Mouse (Mus musculus): Measurements from ENCODE around the gene Osgin1. TPM values are rescaled to one million over a fixed set of nuclear protein-coding genes. Genes with fewer than 3 reads are reported as not detected.

The Osgin1 gene
- polyA plus RNA-seq, 1 experiment from 2014 or later: 1.9 TPM

DNA sequence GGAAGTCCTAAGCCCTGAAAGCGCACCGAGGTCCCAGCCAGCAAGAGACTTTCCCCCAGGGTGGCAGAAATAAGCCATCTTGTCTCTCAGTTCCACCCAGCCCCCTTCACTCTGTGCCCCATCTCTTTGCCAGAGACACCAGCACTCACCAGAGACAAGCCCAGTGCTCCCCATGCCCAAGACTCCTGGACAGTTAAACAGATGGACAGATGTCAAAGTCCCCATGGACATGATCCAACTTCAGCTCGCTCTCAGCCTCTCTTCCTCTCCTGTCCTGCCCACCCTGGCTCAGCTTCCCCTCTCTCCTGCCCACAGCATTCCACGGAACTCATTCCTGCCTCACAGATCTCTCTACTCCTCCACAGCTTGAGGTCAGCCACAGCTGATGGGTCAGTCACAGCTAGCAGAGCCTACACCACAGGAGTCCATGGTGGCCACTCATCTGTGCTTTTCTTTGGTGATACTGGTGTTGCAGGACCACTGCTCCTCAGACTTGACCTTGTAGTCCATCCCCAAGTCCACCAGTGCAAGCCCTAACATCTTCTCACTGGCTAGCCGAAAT, 5.1 kb upstream of the Osgin1 start:
- no peak for ATAC-seq (ENCODE audit: low read depth)
- Histone ChIP-seq H3K4me3 (ENCODE audit: low read length) (no peak overlapping the region), H3K36me3 (ENCODE audit: control insufficient read depth, insufficient read depth, low read length) (no peaks in the 10 kb centered on the region), H3K9me3 (ENCODE audit: control insufficient read depth, low read length) (no peaks in the 10 kb centered on the region), H3K27ac (ENCODE audit: low read length) (no peak overlapping the region), H3K4me2 (ENCODE audit: low read depth, low read length) (no peak overlapping the region), H3K27me3 (ENCODE audit: control insufficient read depth, insufficient read depth, low read depth, low read length) (no peaks in the 10 kb centered on the region), H3K4me1 (replicated peaks; ENCODE audit: control insufficient read depth, insufficient read depth, low read length) (peaks cover 13% of the 10 kb centered on the region; the same call in 1 of the 2 replicates), H3K9ac (ENCODE audit: low read length) (no peak overlapping the region)
- 61% methylated on average over 5 of the region's 5 CpGs for WGBS

DNA sequence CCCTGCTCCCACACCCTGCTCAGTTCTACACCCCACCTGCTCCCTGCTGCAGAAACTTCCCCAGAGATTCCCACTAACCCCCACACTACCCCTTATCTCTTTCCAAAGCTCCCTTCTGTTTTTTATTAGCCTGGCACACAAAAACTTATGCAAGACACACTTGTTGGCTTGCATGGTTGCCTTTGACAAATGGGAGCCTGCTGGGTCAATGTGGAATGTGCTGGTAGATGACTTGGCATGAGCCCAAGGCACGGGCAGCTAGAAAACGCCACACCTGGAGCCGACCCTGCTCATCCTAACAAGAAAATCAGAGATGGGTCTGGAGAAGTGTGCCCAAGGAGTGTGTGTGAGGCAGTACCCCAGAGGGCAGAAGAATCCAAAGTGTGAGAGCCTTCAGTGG, 4.4 kb upstream of the Osgin1 start:
- Histone ChIP-seq H3K27me3 (ENCODE audit: control insufficient read depth, insufficient read depth, low read depth, low read length) (no peaks in the 10 kb centered on the region), H3K27ac (ENCODE audit: low read length) (no peak overlapping the region), H3K9ac (ENCODE audit: low read length) (no peak overlapping the region), H3K9me3 (ENCODE audit: control insufficient read depth, low read length) (no peaks in the 10 kb centered on the region), H3K36me3 (ENCODE audit: control insufficient read depth, insufficient read depth, low read length) (no peaks in the 10 kb centered on the region), H3K4me1 (replicated peaks; ENCODE audit: control insufficient read depth, insufficient read depth, low read length) (peaks cover 9% of the 10 kb centered on the region; the same call in 1 of the 2 replicates), H3K4me3 (ENCODE audit: low read length) (no peak overlapping the region), H3K4me2 (ENCODE audit: low read depth, low read length) (no peak overlapping the region)
- WGBS: 57% methylated on average over 3 of the region's 3 CpGs
- ATAC-seq (ENCODE audit: low read depth): no peak

DNA sequence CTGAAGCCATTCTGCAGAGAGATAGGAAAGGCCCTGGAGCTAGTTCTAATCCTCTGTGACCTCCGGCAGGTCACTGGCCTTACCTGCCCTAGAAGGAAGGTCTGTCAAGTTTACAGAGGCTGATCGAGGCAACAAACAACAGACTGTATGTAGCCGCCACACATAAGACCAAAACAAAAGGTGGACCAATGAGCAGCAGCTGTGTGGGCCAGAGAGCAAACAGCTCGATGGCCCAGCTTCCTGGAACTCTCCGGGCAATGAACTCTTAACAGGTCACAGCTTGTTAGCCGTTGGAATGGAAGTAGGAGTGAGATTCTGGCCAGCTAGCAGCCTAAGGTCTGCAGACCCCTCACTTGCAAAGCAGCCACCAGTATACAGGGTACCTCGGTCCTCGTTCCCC, 3.7 kb upstream of the Osgin1 start:
- H3K36me3 ChIP-seq (ENCODE audit: control insufficient read depth, insufficient read depth, low read length): no peaks in the 10 kb centered on the region
- no peak overlapping the region for H3K9ac ChIP-seq (ENCODE audit: low read length)
- H3K4me1 ChIP-seq (replicated peaks; ENCODE audit: control insufficient read depth, insufficient read depth, low read length): peaks cover 9% of the 10 kb centered on the region; the same call in 1 of the 2 replicates
- no peak overlapping the region for H3K4me2 ChIP-seq (ENCODE audit: low read depth, low read length)
- no peaks in the 10 kb centered on the region for H3K27me3 ChIP-seq (ENCODE audit: control insufficient read depth, insufficient read depth, low read depth, low read length)
- ATAC-seq (ENCODE audit: low read depth): no peak
- no peaks in the 10 kb centered on the region for H3K9me3 ChIP-seq (ENCODE audit: control insufficient read depth, low read length)
- no peak overlapping the region for H3K4me3 ChIP-seq (ENCODE audit: low read length)
- 69% methylated on average over 8 of the region's 8 CpGs for WGBS
- H3K27ac ChIP-seq (ENCODE audit: low read length): no peak overlapping the region

DNA sequence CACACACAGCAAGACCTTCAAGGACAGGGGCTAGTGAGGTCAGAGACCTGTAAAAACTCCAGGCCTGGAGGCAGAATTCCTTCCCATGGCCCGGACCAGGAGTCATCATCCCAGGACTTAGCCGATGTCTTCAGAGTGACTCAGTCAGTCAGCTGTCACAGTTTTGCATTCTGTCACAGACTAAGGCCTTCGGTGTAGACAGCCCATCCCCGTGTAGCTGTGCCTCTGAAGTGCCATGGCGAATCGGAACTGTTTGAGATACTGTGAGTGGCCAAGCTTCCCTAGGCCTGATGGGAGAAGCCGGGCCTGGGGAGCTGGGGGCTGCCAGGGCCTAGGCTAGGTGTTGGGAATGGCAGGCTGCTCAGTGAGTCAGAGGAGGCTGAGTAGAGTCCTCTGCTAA, 3.2 kb upstream of the Osgin1 start:
- H3K4me1 ChIP-seq (replicated peaks; ENCODE audit: control insufficient read depth, insufficient read depth, low read length): peaks cover 7% of the 10 kb centered on the region; the same call in 1 of the 2 replicates

DNA sequence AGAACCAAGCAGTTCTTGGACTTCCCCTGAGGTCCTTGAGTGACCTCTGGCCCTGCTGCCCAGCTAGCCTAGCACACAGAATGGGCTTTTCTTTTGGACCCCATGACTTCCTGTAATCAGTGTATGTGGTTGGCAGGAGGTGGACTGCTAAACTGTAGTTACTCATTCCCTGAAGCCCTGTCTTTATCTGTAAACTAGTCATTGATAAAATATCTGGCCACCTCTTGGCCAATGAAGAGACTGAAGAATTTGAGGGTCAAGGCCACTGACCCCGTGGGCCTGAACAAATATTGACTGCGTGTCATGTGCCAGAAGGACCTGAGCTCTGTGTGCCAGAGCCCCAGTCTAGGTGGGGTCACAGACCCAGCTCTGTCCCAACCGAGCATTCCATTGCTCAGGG, 1.6 kb upstream of the Osgin1 start:
- WGBS: 33% methylated on average over 3 of the region's 3 CpGs
- H3K27me3 ChIP-seq (ENCODE audit: control insufficient read depth, insufficient read depth, low read depth, low read length): no peaks in the 10 kb centered on the region
- peaks cover 16% of the 10 kb centered on the region for H3K4me1 ChIP-seq (replicated peaks; ENCODE audit: control insufficient read depth, insufficient read depth, low read length)
- no peak overlapping the region for H3K9ac ChIP-seq (ENCODE audit: low read length)
- no peak overlapping the region for H3K27ac ChIP-seq (ENCODE audit: low read length)
- H3K4me2 ChIP-seq (ENCODE audit: low read depth, low read length): no peak overlapping the region
- ATAC-seq (ENCODE audit: low read depth): no peak
- H3K36me3 ChIP-seq (ENCODE audit: control insufficient read depth, insufficient read depth, low read length): no peaks in the 10 kb centered on the region
- no peaks in the 10 kb centered on the region for H3K9me3 ChIP-seq (ENCODE audit: control insufficient read depth, low read length)
- no peak overlapping the region for H3K4me3 ChIP-seq (ENCODE audit: low read length)

More for the DNA sequence above, 3.2 kb upstream of the Osgin1 start:
- Histone ChIP-seq H3K27ac (ENCODE audit: low read length) (no peak overlapping the region), H3K9me3 (ENCODE audit: control insufficient read depth, low read length) (no peaks in the 10 kb centered on the region), H3K4me2 (ENCODE audit: low read depth, low read length) (no peak overlapping the region), H3K27me3 (ENCODE audit: control insufficient read depth, insufficient read depth, low read depth, low read length) (no peaks in the 10 kb centered on the region), H3K9ac (ENCODE audit: low read length) (no peak overlapping the region), H3K4me3 (ENCODE audit: low read length) (no peak overlapping the region), H3K36me3 (ENCODE audit: control insufficient read depth, insufficient read depth, low read length) (no peaks in the 10 kb centered on the region)
- ATAC-seq (ENCODE audit: low read depth): no peak
- 81% methylated on average over 7 of the region's 7 CpGs for WGBS

DNA sequence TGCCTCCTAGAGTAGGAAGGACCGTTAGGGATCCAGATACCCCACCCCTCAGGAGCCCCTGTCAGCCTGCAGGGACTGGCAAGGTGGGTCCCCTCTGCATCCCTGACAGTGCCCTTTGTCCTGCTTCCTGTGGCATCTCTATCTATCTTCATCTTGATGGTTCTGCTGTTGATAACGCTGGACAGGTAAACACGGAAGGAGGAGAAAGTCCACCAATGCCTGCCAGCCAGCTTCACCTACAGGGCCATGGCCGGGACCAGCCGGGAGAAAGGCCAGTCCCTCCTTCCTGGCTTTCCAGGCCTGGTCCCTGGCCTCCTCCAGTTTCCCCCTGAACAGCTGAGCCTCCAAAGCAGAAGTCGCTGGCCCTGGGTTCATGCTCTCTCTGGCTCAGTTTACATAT, 645 bp downstream of the Osgin1 start:
- Histone ChIP-seq H3K4me3 (ENCODE audit: low read length) (no peak overlapping the region), H3K9ac (ENCODE audit: low read length) (no peak overlapping the region), H3K4me2 (ENCODE audit: low read depth, low read length) (no peak overlapping the region), H3K27ac (ENCODE audit: low read length) (no peak overlapping the region), H3K4me1 (replicated peaks; ENCODE audit: control insufficient read depth, insufficient read depth, low read length) (peaks cover 10% of the 10 kb centered on the region), H3K27me3 (ENCODE audit: control insufficient read depth, insufficient read depth, low read depth, low read length) (no peaks in the 10 kb centered on the region), H3K9me3 (ENCODE audit: control insufficient read depth, low read length) (no peaks in the 10 kb centered on the region), H3K36me3 (ENCODE audit: control insufficient read depth, insufficient read depth, low read length) (no peaks in the 10 kb centered on the region)
- WGBS: 61% methylated on average over 6 of the region's 6 CpGs
- no peak for ATAC-seq (ENCODE audit: low read depth)

DNA sequence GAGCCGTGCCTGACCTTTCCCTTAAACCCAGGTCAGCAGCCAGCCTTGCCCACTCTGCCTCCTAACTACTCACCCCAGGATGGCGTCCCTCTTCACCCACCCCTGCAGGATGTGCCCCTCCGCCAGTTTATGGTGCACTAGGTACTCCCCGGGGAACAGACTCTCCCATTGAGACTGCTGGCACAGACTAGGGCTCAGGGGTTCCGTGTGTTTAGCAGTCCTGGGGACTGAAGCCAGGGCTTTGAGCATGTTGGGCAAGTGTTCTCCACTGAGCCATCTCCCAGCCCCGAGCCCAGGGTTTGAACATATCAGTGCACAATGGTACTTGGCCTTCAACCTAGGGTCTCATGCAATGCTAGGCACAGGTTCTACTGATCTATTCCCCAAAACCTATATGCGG, 1.6 kb downstream of the Osgin1 start:
- H3K9ac ChIP-seq (ENCODE audit: low read length): no peak overlapping the region
- H3K27me3 ChIP-seq (ENCODE audit: control insufficient read depth, insufficient read depth, low read depth, low read length): no peaks in the 10 kb centered on the region
- no peak overlapping the region for H3K4me2 ChIP-seq (ENCODE audit: low read depth, low read length)
- ATAC-seq (ENCODE audit: low read depth): no peak
- no peaks in the 10 kb centered on the region for H3K9me3 ChIP-seq (ENCODE audit: control insufficient read depth, low read length)
- H3K4me1 ChIP-seq (replicated peaks; ENCODE audit: control insufficient read depth, insufficient read depth, low read length): peaks cover 17% of the 10 kb centered on the region
- H3K27ac ChIP-seq (ENCODE audit: low read length): no peak overlapping the region
- WGBS: 83% methylated on average over 7 of the region's 7 CpGs
- no peaks in the 10 kb centered on the region for H3K36me3 ChIP-seq (ENCODE audit: control insufficient read depth, insufficient read depth, low read length)
- no peak overlapping the region for H3K4me3 ChIP-seq (ENCODE audit: low read length)

DNA sequence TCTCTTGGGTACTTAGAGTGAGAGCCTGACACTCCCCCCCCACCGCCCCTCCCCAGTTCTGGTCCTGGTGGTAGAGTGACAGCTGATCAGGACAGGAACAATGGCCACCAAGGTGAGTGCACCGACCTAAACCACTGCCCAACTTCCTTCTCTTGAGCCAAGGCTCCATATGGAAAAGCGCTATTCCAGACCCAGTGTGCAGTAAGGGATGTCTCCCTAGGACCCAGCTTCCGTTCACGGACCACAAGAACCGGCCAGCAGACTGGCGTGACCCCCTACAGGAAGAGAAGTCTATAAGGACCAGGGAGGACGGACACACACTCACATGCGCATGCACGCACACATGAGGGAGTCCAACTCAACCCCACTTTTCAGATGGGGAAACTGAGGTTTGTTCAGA, 2.4 kb downstream of the Osgin1 start:
- H3K4me2 ChIP-seq (ENCODE audit: low read depth, low read length): no peak overlapping the region
- no peaks in the 10 kb centered on the region for H3K27me3 ChIP-seq (ENCODE audit: control insufficient read depth, insufficient read depth, low read depth, low read length)
- no peak overlapping the region for H3K4me3 ChIP-seq (ENCODE audit: low read length)
- H3K4me1 ChIP-seq (replicated peaks; ENCODE audit: control insufficient read depth, insufficient read depth, low read length): peaks cover 21% of the 10 kb centered on the region
- H3K27ac ChIP-seq (ENCODE audit: low read length): no peak overlapping the region
- WGBS: 83% methylated on average over 10 of the region's 10 CpGs
- no peaks in the 10 kb centered on the region for H3K36me3 ChIP-seq (ENCODE audit: control insufficient read depth, insufficient read depth, low read length)
- H3K9me3 ChIP-seq (ENCODE audit: control insufficient read depth, low read length): no peaks in the 10 kb centered on the region
- H3K9ac ChIP-seq (ENCODE audit: low read length): no peak overlapping the region
- no peak for ATAC-seq (ENCODE audit: low read depth)

DNA sequence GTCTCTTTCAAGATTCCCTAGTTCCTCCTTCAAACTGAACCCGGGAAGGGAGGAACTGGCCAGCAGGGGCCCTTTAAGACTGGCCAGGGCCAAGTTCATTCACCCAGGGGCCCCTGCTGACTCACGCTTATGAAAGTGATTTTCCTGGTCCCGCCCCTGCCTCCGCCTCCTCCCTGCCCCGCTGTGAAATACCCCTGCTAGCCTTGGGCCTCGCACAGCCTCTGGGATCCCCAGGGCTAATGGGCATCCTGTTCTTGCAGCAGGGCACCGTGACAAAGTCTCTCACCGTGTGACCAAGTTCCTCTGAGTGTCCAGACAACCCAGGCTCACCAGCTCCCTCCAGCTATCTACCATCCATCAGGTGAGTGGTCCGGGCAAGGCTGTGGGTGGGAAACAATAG, 3.0 kb downstream of the Osgin1 start:
- H3K27ac ChIP-seq (ENCODE audit: low read length): no peak overlapping the region

DNA sequence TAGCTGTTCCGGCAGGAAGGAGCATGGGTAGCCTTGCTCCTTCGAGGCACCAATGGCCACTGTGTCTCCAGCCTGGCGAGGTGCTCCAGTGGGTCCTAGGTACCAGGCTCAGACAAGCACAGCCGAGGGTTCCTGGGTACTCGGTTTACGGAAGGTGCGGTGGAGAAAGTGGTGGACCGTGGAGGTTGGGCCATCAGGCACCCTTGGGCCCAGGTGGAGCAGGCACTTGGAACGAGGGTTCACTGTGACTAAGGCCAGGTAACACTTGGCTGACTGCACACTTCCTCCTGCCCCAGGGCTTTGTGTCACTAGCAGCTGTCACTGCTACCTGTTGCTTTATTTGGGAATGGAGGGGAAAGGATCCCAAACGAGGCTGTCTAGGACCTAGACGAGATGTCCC, 3.6 kb downstream of the Osgin1 start:
- peak overlapping the region; percentile 5; the same call in 1 of the 2 replicates for H3K4me3 ChIP-seq (ENCODE audit: low read length)

More for the DNA sequence above, 3.0 kb downstream of the Osgin1 start:
- ATAC-seq (ENCODE audit: low read depth): peak; percentile 26; the same call in 1 of the 2 replicates
- Histone ChIP-seq H3K4me2 (ENCODE audit: low read depth, low read length) (peak overlapping the region; percentile 24), H3K9me3 (ENCODE audit: control insufficient read depth, low read length) (no peaks in the 10 kb centered on the region), H3K36me3 (ENCODE audit: control insufficient read depth, insufficient read depth, low read length) (no peaks in the 10 kb centered on the region), H3K27me3 (ENCODE audit: control insufficient read depth, insufficient read depth, low read depth, low read length) (no peaks in the 10 kb centered on the region), H3K4me1 (replicated peaks; ENCODE audit: control insufficient read depth, insufficient read depth, low read length) (peaks cover 21% of the 10 kb centered on the region), H3K9ac (ENCODE audit: low read length) (peak overlapping the region; percentile 41), H3K4me3 (ENCODE audit: low read length) (peak overlapping the region; percentile 5; the same call in 1 of the 2 replicates)
- WGBS: 24% methylated on average over 9 of the region's 9 CpGs

More for the DNA sequence above, 3.6 kb downstream of the Osgin1 start:
- H3K27me3 ChIP-seq (ENCODE audit: control insufficient read depth, insufficient read depth, low read depth, low read length): no peaks in the 10 kb centered on the region
- H3K4me1 ChIP-seq (replicated peaks; ENCODE audit: control insufficient read depth, insufficient read depth, low read length): peaks cover 21% of the 10 kb centered on the region
- no peaks in the 10 kb centered on the region for H3K9me3 ChIP-seq (ENCODE audit: control insufficient read depth, low read length)
- 61% methylated on average over 11 of the region's 11 CpGs for WGBS
- H3K4me2 ChIP-seq (ENCODE audit: low read depth, low read length): peak overlapping the region; percentile 24
- no peak overlapping the region; the same call in 1 of the 2 replicates for H3K9ac ChIP-seq (ENCODE audit: low read length)
- no peak for ATAC-seq (ENCODE audit: low read depth)
- no peak overlapping the region for H3K27ac ChIP-seq (ENCODE audit: low read length)
- no peaks in the 10 kb centered on the region for H3K36me3 ChIP-seq (ENCODE audit: control insufficient read depth, insufficient read depth, low read length)

Data from lung, embryonic 16.5 days (tissue).